Mouse (Mus musculus) liver, postnatal 0 days (tissue): Measurements from ENCODE around the gene Mgat5.

Experiments used
- CTCF ChIP-seq: sonication (generic); IDR thresholded peaks from 2 replicates; pipeline ENCODE4 v1.5.1; 2016; ENCODE audit warnings: antibody characterized with exemption, low read depth
- EP300 ChIP-seq: IDR thresholded peaks from 2 replicates; pipeline ENCODE4 v1.6.1; 2016; ENCODE audit warnings: antibody characterized with exemption, low read depth, mild to moderate bottlenecking

DNA sequence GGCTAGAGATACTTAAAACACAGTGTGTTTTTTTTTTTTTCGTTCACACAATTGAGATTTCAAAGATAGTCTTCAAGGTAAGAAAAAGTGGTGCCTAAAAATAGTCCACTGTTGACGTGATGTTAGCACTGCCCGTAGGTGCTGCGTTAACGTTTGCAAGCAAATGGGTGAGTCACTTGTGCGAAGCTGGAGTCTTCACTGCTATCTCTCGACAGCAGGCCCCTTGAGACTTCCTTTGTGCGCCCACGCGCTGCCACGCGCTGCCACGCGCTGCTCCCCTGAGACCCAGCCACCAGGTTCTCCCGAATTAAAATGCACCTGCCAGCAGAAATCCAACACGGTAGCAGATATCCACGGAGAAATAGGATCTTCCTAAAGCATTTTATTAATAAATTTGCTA is 295.9 kb downstream of the Mgat5 start:
- no peak for TF ChIP-seq CTCF
- no peak for TF ChIP-seq EP300
